Mouse (Mus musculus): ENCODE measurements around the gene Apc2. TPM values are rescaled to one million over a fixed set of nuclear protein-coding genes. Genes with fewer than 3 reads are reported as not detected.

Apc2 gene
- total and polyA plus RNA-seq, 3 experiments = 0.07 to 0.13 TPM; not detected in 1

- dilution Hi-C loops (cut with MboI; ENCODE audit: extremely low pct_ligation_motif_present, extremely low pct_unique_long_range_greater_than_20kb, low sequenced_read_pairs) = no loop called here
- no peak for DNase-seq (ENCODE audit: extremely low read depth)
- Histone ChIP-seq H3K4me3 (replicated peaks in 1 of 3; ENCODE audit: low read depth in 2 of 3, low read length in 2 of 3, poor library complexity in 1 of 3) (peak overlapping the region; percentile 41 to 79 (median 53)), H3K27me3 (replicated peaks) (peaks cover 35% of the 10 kb centered on the region), H3K4me1 (ENCODE audit: control insufficient read depth in 1 of 2, insufficient read depth in 2 of 2) (peaks cover 28 to 33% of the 10 kb centered on the region in 2 experiments), H3K9ac (ENCODE audit: insufficient read depth, low read depth) (peak overlapping the region; percentile 8), H3K36me3 (replicated peaks in 1 of 2; ENCODE audit: control insufficient read depth in 1 of 2, insufficient read depth in 1 of 2, low read length in 1 of 2) (peaks cover 7 to 10% of the 10 kb centered on the region in 2 experiments), H3K27ac (ENCODE audit: insufficient read depth, low read depth) (no peak overlapping the region), H3K79me2 (replicated peaks; ENCODE audit: control insufficient read depth, extremely low read depth, insufficient read depth, poor library complexity, severe bottlenecking) (peaks cover 13% of the 10 kb centered on the region), H3K9me3 (replicated peaks; ENCODE audit: low read length) (no peaks in the 10 kb centered on the region), H3K4me2 (ENCODE audit: insufficient read depth, low read depth, poor library complexity, severe bottlenecking) (peak overlapping the region; percentile 53)
- in situ Hi-C loops (cut with MboI; ENCODE audit: low pct_ligation_motif_present, low pct_unique_long_range_greater_than_20kb, low sequenced_read_pairs) = no loop called here
- TF ChIP-seq IRF4 (IDR thresholded peaks at IDR 0.05; ENCODE audit: low read depth, low read length) (0 out of 2 replicates have a peak, but pooled peaks have one; percentile 13), MXI1 (IDR thresholded peaks at IDR 0.05; ENCODE audit: low read depth, low read length) (peak; percentile 26), NRF1 (IDR thresholded peaks at IDR 0.05; ENCODE audit: low read depth, low read length) (0 out of 2 replicates have a peak, but pooled peaks have one; percentile 2), TCF12 (IDR thresholded peaks at IDR 0.05; ENCODE audit: low read depth, low read length) (peak; percentile 29; the same call in 1 of the 2 replicates), EP300 (IDR thresholded peaks at IDR 0.05; ENCODE audit: low read length) (no peak), POLR2A (IDR thresholded peaks at IDR 0.05; ENCODE audit: low read depth, low read length) (0 out of 2 replicates have a peak, but pooled peaks have one; percentile 12), BHLHE40 (IDR thresholded peaks at IDR 0.05; ENCODE audit: low read depth, low read length) (0 out of 2 replicates have a peak, but pooled peaks have one; percentile 27), ZKSCAN1 (IDR thresholded peaks at IDR 0.05; ENCODE audit: borderline replicate concordance, low read depth, low read length) (no peak)
These were observed 27.7 kb downstream of the Apc2 start for GRCm38 (mm10) chr10:80323261-80324119.

GRCm38 (mm10) chr10:80324120-80325037 lies 28.6 kb downstream of the Apc2 start:
- H3K9ac ChIP-seq (ENCODE audit: insufficient read depth, low read depth) = no peak overlapping the region
- dilution Hi-C loops (cut with MboI; ENCODE audit: extremely low pct_ligation_motif_present, extremely low pct_unique_long_range_greater_than_20kb, low sequenced_read_pairs) = no loop called here
- H3K4me1 ChIP-seq (ENCODE audit: control insufficient read depth in 1 of 2, insufficient read depth in 2 of 2) = peaks cover 25 to 31% of the 10 kb centered on the region in 2 experiments
- H3K27me3 ChIP-seq (replicated peaks) = peaks cover 38% of the 10 kb centered on the region
- TF ChIP-seq TBP (conservative IDR thresholded peaks at IDR 0.05; ENCODE audit: low read depth, low read length) (peak; percentile 59; the same call in 1 of the 2 replicates), TCF12 (IDR thresholded peaks at IDR 0.05; ENCODE audit: low read depth, low read length) (no peak), MEF2A (IDR thresholded peaks at IDR 0.05; ENCODE audit: borderline replicate concordance, low read depth, low read length) (no peak), RAD21 (IDR thresholded peaks at IDR 0.05; ENCODE audit: low read depth, low read length) (no peak), MYC (IDR thresholded peaks at IDR 0.05; ENCODE audit: low read depth, low read length) (no peak), MAX (IDR thresholded peaks at IDR 0.05; ENCODE audit: low read length) (no peak), ELF1 (IDR thresholded peaks at IDR 0.05; ENCODE audit: low read depth, low read length) (no peak)
- in situ Hi-C loops (cut with MboI; ENCODE audit: low pct_ligation_motif_present, low pct_unique_long_range_greater_than_20kb, low sequenced_read_pairs) = no loop called here
- no peak for DNase-seq (ENCODE audit: extremely low read depth)
- H3K9me3 ChIP-seq (replicated peaks; ENCODE audit: low read length) = no peaks in the 10 kb centered on the region
- H3K36me3 ChIP-seq (replicated peaks in 1 of 2; ENCODE audit: control insufficient read depth in 1 of 2, insufficient read depth in 1 of 2, low read length in 1 of 2) = peaks cover 0 to 1% of the 10 kb centered on the region in 2 experiments
- H3K4me3 ChIP-seq (replicated peaks in 1 of 3; ENCODE audit: low read depth in 2 of 3, low read length in 2 of 3, poor library complexity in 1 of 3) = no peak overlapping the region
- peaks cover 9% of the 10 kb centered on the region; the same call in 1 of the 2 replicates for H3K79me2 ChIP-seq (replicated peaks; ENCODE audit: control insufficient read depth, extremely low read depth, insufficient read depth, poor library complexity, severe bottlenecking)
- no peak overlapping the region for H3K27ac ChIP-seq (ENCODE audit: insufficient read depth, low read depth)
- peak overlapping the region; percentile 53; the same call in 1 of the 2 replicates for H3K4me2 ChIP-seq (ENCODE audit: insufficient read depth, low read depth, poor library complexity, severe bottlenecking)
